Mouse (Mus musculus) thymus, postnatal 10 days (tissue): ENCODE results near the gene Vmn2r68.

Experiments used
- DNase-seq, 2 experiments: peaks; one replicate each; pipeline ENCODE4 v3.0.0; 2021; ENCODE audit warnings: low spot score in 2 of 2

The Vmn2r68 gene

DNA sequence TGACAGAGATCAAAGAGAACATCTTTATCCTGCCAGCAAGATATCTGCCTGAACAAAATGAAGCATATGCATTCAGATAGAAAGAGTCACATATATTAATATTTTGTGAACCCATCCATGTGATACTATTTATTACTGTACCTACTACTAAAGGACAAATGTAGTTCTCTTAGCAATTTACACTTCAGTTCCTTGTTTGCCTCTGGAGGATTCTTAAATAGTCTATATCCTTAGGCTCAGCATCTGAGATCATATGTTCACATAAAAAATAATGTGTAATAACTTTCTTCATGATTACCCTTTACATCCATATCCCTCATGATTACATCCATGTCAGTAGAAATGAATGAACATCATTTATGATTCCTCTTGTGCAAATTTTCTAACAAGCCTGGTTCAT is at the start of gene Vmn2r68:
Gene Vmn2r68 (minus strand): TSS at position 101 of the 400 bp plus-strand sequence.
- no peak for DNase-seq
